ENCODE assay signal across 8 mouse cellular contexts in genomic region chr8:45410882-45411281, GRCm38 (mm10). TPM values are rescaled to one million over a fixed set of nuclear protein-coding genes. Genes with fewer than 3 reads are reported as not detected.
A peak's percentile ranks its signal among the peaks of the same experiment; 100 is the strongest.
DNase-seq lines count a peak whose midpoint lies in the region; ATAC-seq and TF ChIP-seq lines count a peak whose summit lies in the region.

Gene Tlr3 (minus strand): TSS chr8:45411080.

- H3K4me3 ChIP-seq in bone marrow macrophage, adult 2 months (ENCODE audit: insufficient read depth, low read length): peak within 1 kb of the TSS; percentile 63
- peak within 1 kb of the TSS; percentile 37 for H3K4me3 ChIP-seq in hindbrain, postnatal 0 days (ENCODE audit: low read length)
- peak within 1 kb of the TSS; percentile 38 for H3K4me3 ChIP-seq in lung, embryonic 14.5 days (ENCODE audit: low read depth, low read length)

- H3K9ac ChIP-seq in hindbrain, postnatal 0 days (replicated peaks; ENCODE audit: low read length): peak within 1 kb of the TSS; percentile 0; the same call in 1 of the 2 replicates
- H3K9ac ChIP-seq in lung, embryonic 14.5 days: peak within 1 kb of the TSS; percentile 40

- peaks cover 20% of the 10 kb centered on the region for H3K4me1 ChIP-seq in bone marrow macrophage, adult 2 months (ENCODE audit: control insufficient read depth, insufficient read depth, low read length)
- no peaks in the 10 kb centered on the region for H3K4me1 ChIP-seq in hindbrain, postnatal 0 days (ENCODE audit: insufficient read depth, low read length)
- 0 out of 2 replicates have a peak, but pooled peaks cover 3% of the 10 kb centered on the region for H3K4me1 ChIP-seq in lung, embryonic 14.5 days (ENCODE audit: insufficient read depth)

- intact Hi-C loops in heart, postnatal 14 days (cut with DNase I): no loop called here

- 61% methylated on average over 2 of the region's 2 CpGs for WGBS in hindbrain, postnatal 0 days
- 42% methylated on average over 2 of the region's 2 CpGs for WGBS in lung, embryonic 14.5 days

- no peak for TF ChIP-seq POLR2A in bone marrow macrophage, adult 2 months (IDR thresholded peaks at IDR 0.05; ENCODE audit: borderline replicate concordance, low read depth, low read length)

- H3K36me3 ChIP-seq in hindbrain, postnatal 0 days (ENCODE audit: insufficient read depth, low read length): no peaks in the 10 kb centered on the region
- no peaks in the 10 kb centered on the region for H3K36me3 ChIP-seq in lung, embryonic 14.5 days (ENCODE audit: insufficient read depth)

- peak within 1 kb of the TSS; percentile 59 for H3K4me2 ChIP-seq in hindbrain, postnatal 0 days (ENCODE audit: low read depth, low read length)
- peak within 1 kb of the TSS; percentile 63 for H3K4me2 ChIP-seq in lung, embryonic 14.5 days

- peak; percentile 4 to 8 for DNase-seq in heart, adult 18-20 months
- no peak for DNase-seq in heart, postnatal 14 days
- DNase-seq in hindbrain, postnatal 0 days (ENCODE audit: low spot score): no peak
- DNase-seq in lung, embryonic 14.5 days: peak; percentile 19
- no peak for DNase-seq in embryo, embryonic 9.5 days (ENCODE audit: extremely low spot score)
- DNase-seq in thymus, postnatal 25 days: no peak

- H3K27me3 ChIP-seq in hindbrain, postnatal 0 days (ENCODE audit: insufficient read depth, low read length): no peaks in the 10 kb centered on the region
- no peaks in the 10 kb centered on the region for H3K27me3 ChIP-seq in lung, embryonic 14.5 days (ENCODE audit: insufficient read depth, low read length)

- H3K9me3 ChIP-seq in hindbrain, postnatal 0 days (ENCODE audit: low read length): no peaks in the 10 kb centered on the region
- no peaks in the 10 kb centered on the region for H3K9me3 ChIP-seq in lung, embryonic 14.5 days (ENCODE audit: low read depth, low read length)

- ATAC-seq in hindbrain, postnatal 0 days: no peak
- peak; percentile 29; the same call in 1 of the 2 replicates for ATAC-seq in lung, embryonic 14.5 days (ENCODE audit: insufficient read depth)
- no peak for ATAC-seq in erythroid progenitor cell, adult 5-6 weeks (replicated peaks; ENCODE audit: low FRiP score, poor library complexity, severe bottlenecking)

- peak within 1 kb of the TSS; percentile 66 for H3K27ac ChIP-seq in bone marrow macrophage, adult 2 months (ENCODE audit: insufficient read depth, low read depth, low read length)
- H3K27ac ChIP-seq in hindbrain, postnatal 0 days: peak within 1 kb of the TSS; percentile 66; the same call in 1 of the 2 replicates
- peak within 1 kb of the TSS; percentile 74 for H3K27ac ChIP-seq in lung, embryonic 14.5 days (ENCODE audit: low read depth)

- no peak for TF ChIP-seq CTCF in bone marrow macrophage, adult 2 months (IDR thresholded peaks at IDR 0.05; ENCODE audit: low read depth, low read length)
- TF ChIP-seq CTCF in hindbrain, postnatal 0 days (IDR thresholded peaks at IDR 0.05; ENCODE audit: low read depth): no peak
- no peak for TF ChIP-seq CTCF in lung, embryonic 14.5 days (IDR thresholded peaks at IDR 0.05; ENCODE audit: low read depth)

RNA-seq across cellular contexts. Expression of gene Tlr3, which starts in this region (rescaled TPM):
- total RNA-seq in heart, adult 18-20 months (2021): 1 to 10 TPM; 6.2 to 7.8 TPM
- total RNA-seq in heart, postnatal 14 days (2021): 1 to 10 TPM; 5.8 to 6.7 TPM
- 13.9 and 14.3 TPM in 2 replicates for polyA plus RNA-seq in bone marrow macrophage, adult 2 months (2012; ENCODE audit: insufficient read depth, insufficient read length, missing spikeins)
- 1.2 and 1.7 TPM in 2 replicates for total RNA-seq in hindbrain, postnatal 0 days (2014; rRNA removed)
- polyA plus RNA-seq in hindbrain, postnatal 0 days (2015; fragmentation: Nextera tagmentation; extraction: Ambion mirVana): 1.5 and 1.7 TPM in 2 replicates
- 2.8 and 3.4 TPM in 2 replicates for polyA plus RNA-seq in lung, embryonic 14.5 days (2014; fragmentation: Nextera tagmentation; extraction: Ambion mirVana)
- total RNA-seq in erythroid progenitor cell, adult 5-6 weeks (2015; ENCODE audit: low replicate concordance): 4.3 TPM in 1 of 2 replicates, not detected in the other
- total RNA-seq in erythroid progenitor cell, adult 5-6 weeks (2017; ENCODE audit: low replicate concordance): 0.68 TPM in 1 of 2 replicates, not detected in the other

Comparison
In these comparisons a context has a peak if more than half of its experiments do, and no peak if none do; other contexts are left out.
1. DNase-seq: peak in heart, adult 18-20 months (2 of 2) and lung, embryonic 14.5 days (single experiment); none in heart, postnatal 14 days (0 of 2), hindbrain, postnatal 0 days (single experiment), embryo, embryonic 9.5 days (single experiment) and thymus, postnatal 25 days (single experiment).
2. Peak in every context shown above with its lines, with median percentiles within 50 percentile points of each other: H3K27ac ChIP-seq and H3K4me3 ChIP-seq.